Mouse (Mus musculus): ENCODE results near the gene Snx1. TPM values are rescaled to one million over a fixed set of nuclear protein-coding genes. Genes with fewer than 3 reads are reported as not detected.

The Snx1 gene
- total RNA-seq, 2 experiments from 2014 or later = 91.8 to 94.8 TPM

GRCm38 (mm10) chr9:66127884-66128283, 1.5 kb upstream of the Snx1 start:
- DNase-seq (ENCODE audit: low spot score in 2 of 2) = no peak

- DNase-seq (ENCODE audit: low spot score in 2 of 2) = no peak
Measured at GRCm38 (mm10) chr9:66127193-66127546, 783 bp upstream of the Snx1 start.

- DNase-seq (ENCODE audit: low spot score in 2 of 2) = no peak
Measured at GRCm38 (mm10) chr9:66125543-66126455, 588 bp downstream of the Snx1 start.

- peak; percentile 94 to 96 for DNase-seq (ENCODE audit: low spot score in 2 of 2)
Measured at GRCm38 (mm10) chr9:66124681-66125542, 1.5 kb downstream of the Snx1 start.

GRCm38 (mm10) chr9:66124111-66124531, 2.3 kb downstream of the Snx1 start:
- no peak for DNase-seq (ENCODE audit: low spot score in 2 of 2)

GRCm38 (mm10) chr9:66123648-66124047, 2.7 kb downstream of the Snx1 start:
- no peak for DNase-seq (ENCODE audit: low spot score in 2 of 2)

DNA sequence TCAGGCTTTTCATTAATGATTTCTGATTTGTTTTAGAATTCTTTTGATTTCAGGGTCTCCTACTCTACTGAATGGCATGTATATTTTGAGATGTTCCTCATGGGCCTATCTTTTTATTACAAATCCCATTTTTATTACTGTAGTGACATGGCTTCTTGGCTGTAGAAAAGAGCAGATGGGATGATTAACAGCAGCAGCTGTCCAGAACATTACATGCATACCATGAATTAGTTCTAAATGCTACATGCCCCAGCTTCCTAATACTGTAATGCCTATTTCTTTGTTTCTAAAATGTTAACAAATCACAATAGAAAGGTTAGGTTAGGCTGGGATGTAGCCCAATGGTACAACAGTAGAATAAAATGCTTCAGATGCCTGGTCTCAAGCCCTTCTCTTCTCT, 5.0 kb downstream of the Snx1 start:
- DNase-seq (ENCODE audit: low spot score in 2 of 2) = peak in 1 of 2 experiments; percentile 60

- DNase-seq (ENCODE audit: low spot score in 2 of 2) = no peak
Measured at GRCm38 (mm10) chr9:66120945-66121344, 5.4 kb downstream of the Snx1 start.

DNA sequence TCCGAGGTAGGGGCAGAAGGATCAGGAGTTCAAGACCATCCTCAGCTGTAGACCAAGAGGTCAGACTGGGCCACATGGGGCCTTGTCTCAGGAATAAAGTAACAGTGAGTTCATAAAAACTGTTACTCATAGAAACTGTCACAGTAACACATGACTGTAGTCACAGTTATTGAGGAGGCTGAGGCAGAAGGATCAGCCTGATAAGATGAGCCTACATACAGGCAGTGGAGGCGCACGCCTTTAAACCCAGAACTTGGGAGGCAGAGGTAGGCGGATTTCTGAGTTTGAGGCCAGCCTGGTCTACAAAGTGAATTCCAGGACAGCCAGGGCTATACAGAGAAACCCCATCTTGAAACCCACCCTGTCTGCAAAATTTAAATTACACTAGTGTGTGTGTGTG, 6.3 kb downstream of the Snx1 start:
- DNase-seq (ENCODE audit: low spot score in 2 of 2) = no peak

DNA sequence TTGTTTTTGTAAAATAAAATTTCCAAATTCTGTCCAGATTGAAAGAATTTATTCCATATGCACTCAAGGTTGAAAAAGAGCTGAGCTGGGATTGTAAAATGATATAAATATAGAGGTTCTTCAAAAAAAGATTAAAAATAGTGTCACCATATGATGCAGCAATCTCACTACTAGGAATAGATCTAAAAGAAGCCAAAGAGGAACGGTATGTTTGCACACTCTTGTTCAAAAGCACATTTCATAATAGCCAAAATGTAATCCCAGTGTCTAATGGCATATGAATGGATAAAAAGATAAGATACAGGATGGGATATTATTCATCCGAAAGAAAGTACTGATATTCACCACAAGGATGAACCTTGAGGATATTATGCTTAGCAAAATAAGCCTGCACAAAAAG, 6.9 kb downstream of the Snx1 start:
- no peak for DNase-seq (ENCODE audit: low spot score in 2 of 2)

GRCm38 (mm10) chr9:66116890-66117289, 9.5 kb downstream of the Snx1 start:
- no peak for DNase-seq (ENCODE audit: low spot score in 2 of 2)

DNA sequence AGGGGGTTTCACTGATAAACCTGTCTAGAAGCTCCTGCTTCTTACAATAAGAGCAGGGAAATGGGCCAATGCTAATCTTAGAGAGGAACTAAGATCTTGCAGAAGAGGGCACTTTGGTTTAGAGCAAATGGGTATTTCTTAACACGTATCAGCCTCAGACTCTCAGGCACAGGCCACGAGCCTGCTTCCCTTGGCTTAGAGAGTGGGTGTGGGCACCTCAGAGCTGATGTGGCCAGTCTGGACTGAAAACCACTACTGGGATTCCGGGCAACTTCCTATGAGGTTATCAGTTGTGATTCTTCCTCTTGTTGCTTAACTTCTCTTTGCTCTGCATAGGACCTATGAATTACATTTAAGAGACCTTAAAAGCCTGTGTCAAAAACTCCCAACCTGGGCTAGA, 12.0 kb downstream of the Snx1 start:
- DNase-seq (ENCODE audit: low spot score in 2 of 2) = no peak

GRCm38 (mm10) chr9:66110611-66111379, 15.6 kb downstream of the Snx1 start:
- DNase-seq (ENCODE audit: low spot score in 2 of 2) = no peak

- no peak for DNase-seq (ENCODE audit: low spot score in 2 of 2)
Measured at GRCm38 (mm10) chr9:66110126-66110525, 16.3 kb downstream of the Snx1 start.

DNA sequence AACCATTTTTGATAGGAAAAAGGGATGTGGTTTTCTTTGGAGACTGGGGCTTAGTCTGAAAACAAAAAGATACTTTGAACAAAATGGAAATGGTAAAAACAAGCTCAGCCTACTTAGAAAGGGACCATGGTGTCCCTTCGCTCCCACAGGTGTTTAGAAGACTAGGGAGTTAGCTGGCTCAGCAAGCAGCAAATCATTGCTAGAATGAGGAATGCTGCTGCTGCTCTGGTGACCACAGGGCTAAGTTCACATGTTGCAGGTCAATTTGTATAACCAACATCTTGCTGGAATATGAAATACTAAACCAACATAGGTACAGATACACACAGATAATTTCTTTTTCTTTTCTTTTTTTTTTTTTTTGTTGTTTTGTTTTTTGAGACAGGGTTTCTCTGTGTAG, 16.8 kb downstream of the Snx1 start:
- DNase-seq (ENCODE audit: low spot score in 2 of 2) = no peak

DNA sequence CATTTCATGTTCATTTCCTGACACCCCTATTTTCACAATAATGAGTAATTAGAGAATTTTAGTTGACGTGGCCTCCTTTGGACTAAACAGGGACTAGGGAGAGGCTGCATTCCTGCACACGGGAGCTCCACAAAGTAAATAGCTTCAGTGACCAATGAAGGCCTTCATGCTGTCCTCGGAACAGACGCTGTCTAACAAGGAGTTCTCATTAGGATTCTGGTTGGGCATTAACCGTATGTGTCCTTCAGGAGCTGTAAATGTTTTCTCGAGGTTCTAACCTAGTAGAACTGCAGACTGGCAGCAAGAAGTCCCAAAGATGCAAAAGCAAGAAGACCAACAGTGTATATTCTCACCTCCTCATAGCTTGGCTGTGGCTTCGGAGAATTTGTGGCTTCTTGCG, 21.2 kb downstream of the Snx1 start:
- DNase-seq (ENCODE audit: low spot score in 2 of 2) = no peak

- DNase-seq (ENCODE audit: low spot score in 2 of 2) = no peak
Measured at GRCm38 (mm10) chr9:66104601-66105000, 21.8 kb downstream of the Snx1 start.

- peak in 1 of 2 experiments; percentile 36 for DNase-seq (ENCODE audit: low spot score in 2 of 2)
Measured at GRCm38 (mm10) chr9:66102668-66103067, 23.7 kb downstream of the Snx1 start.

DNA sequence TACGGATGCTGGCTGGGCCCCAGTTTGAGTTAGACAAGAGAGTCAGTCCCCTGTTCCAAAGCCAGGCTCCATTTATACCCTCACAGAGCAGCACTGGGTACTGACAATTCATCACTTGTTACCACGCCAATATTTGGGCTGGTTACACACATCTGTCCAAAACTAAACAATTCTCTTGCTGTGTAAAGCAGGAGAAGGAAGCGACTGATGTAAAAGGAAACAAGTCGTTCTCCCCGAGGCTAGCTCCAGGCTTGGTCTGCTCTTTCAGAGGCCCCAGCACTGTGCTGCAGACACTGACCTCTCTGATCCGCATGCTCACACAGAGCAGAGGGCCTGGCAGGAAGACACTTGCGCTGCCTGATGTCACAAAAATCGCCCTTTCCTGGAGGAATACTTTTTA, 24.8 kb downstream of the Snx1 start:
- peak in 1 of 2 experiments; percentile 59 for DNase-seq (ENCODE audit: low spot score in 2 of 2)

GRCm38 (mm10) chr9:66092664-66093063, 33.7 kb downstream of the Snx1 start:
- no peak for DNase-seq (ENCODE audit: low spot score in 2 of 2)

Data from layer of hippocampus, adult 18-20 months (tissue).